Comparison of ENCODE assay signal across 7 mouse cellular contexts in the genomic region with DNA sequence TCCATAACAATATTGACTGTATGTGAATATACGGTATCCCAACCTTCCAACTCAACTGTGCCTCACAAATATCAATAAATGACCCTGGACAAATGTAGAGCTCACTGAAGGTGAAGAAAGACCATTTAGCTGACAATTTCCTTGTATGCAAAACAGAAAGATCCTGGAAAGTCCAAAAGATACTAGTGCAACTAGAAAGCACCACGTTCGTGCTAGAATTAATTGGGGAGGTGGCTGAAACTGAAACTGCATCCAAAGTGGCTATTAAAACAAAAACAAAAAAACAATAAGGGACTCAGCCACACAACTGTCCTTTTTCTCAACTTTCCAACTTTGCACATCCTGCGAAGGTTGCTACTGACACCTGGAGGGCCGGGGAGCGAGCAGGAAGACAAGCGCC. TPM values are rescaled to one million over a fixed set of nuclear protein-coding genes. Genes with fewer than 3 reads are reported as not detected.
A peak's percentile ranks its signal among the peaks of the same experiment; 100 is the strongest.
DNase-seq lines count a peak whose midpoint lies in the region; ATAC-seq and TF ChIP-seq lines count a peak whose summit lies in the region.

No protein-coding gene starts in this region.

- 5% methylated on average over 7 of the region's 7 CpGs for WGBS in lung, embryonic 16.5 days
- 11% methylated on average over 7 of the region's 7 CpGs for WGBS in forebrain, embryonic 11.5 days
- 7% methylated on average over 7 of the region's 7 CpGs for WGBS in limb, embryonic 12.5 days
- 3% methylated on average over 7 of the region's 7 CpGs for WGBS in small intestine, adult 2 months

- TF ChIP-seq POLR2A in small intestine, adult 2 months (IDR thresholded peaks at IDR 0.05; ENCODE audit: low read depth, low read length) = no peak

- peak overlapping the region; percentile 83 for H3K9ac ChIP-seq in lung, embryonic 16.5 days (ENCODE audit: low read length)
- H3K9ac ChIP-seq in forebrain, embryonic 11.5 days (ENCODE audit: low read length) = peak overlapping the region; percentile 72
- peak overlapping the region; percentile 75 for H3K9ac ChIP-seq in limb, embryonic 12.5 days (replicated peaks)

- TF ChIP-seq CTCF in small intestine, adult 2 months (IDR thresholded peaks at IDR 0.05; ENCODE audit: extremely low read depth, insufficient read length, insufficient replicate concordance, low read depth, low read length) = no peak

- peak overlapping the region; percentile 89 for H3K4me3 ChIP-seq in lung, embryonic 16.5 days (ENCODE audit: low read length)
- H3K4me3 ChIP-seq in forebrain, embryonic 11.5 days (ENCODE audit: low read depth, low read length) = peak overlapping the region; percentile 71
- H3K4me3 ChIP-seq in limb, embryonic 12.5 days (replicated peaks) = peak overlapping the region; percentile 74
- H3K4me3 ChIP-seq in small intestine, adult 2 months (ENCODE audit: low read depth, low read length) = peak overlapping the region; percentile 99

- H3K36me3 ChIP-seq in lung, embryonic 16.5 days (ENCODE audit: control insufficient read depth, insufficient read depth, low read length) = peaks cover 2% of the 10 kb centered on the region; the same call in 1 of the 2 replicates
- no peaks in the 10 kb centered on the region; the same call in 1 of the 2 replicates for H3K36me3 ChIP-seq in forebrain, embryonic 11.5 days (ENCODE audit: control insufficient read depth, insufficient read depth, low read length)
- peaks cover 4% of the 10 kb centered on the region; the same call in 1 of the 2 replicates for H3K36me3 ChIP-seq in limb, embryonic 12.5 days
- peaks cover 2% of the 10 kb centered on the region; the same call in 1 of the 2 replicates for H3K36me3 ChIP-seq in small intestine, adult 2 months (ENCODE audit: control insufficient read depth, insufficient read depth, low read length)

- peak overlapping the region; percentile 76 for H3K27ac ChIP-seq in lung, embryonic 16.5 days (ENCODE audit: low read length)
- 0 out of 2 replicates have a peak overlapping the region, but pooled peaks have one; percentile 25 for H3K27ac ChIP-seq in forebrain, embryonic 11.5 days (ENCODE audit: low read depth, low read length)
- H3K27ac ChIP-seq in limb, embryonic 12.5 days = peak overlapping the region; percentile 78
- peak overlapping the region; percentile 63 for H3K27ac ChIP-seq in small intestine, adult 2 months (ENCODE audit: insufficient read depth, low read depth, low read length)

- no peaks in the 10 kb centered on the region for H3K9me3 ChIP-seq in lung, embryonic 16.5 days (ENCODE audit: control insufficient read depth, low read length)
- no peaks in the 10 kb centered on the region for H3K9me3 ChIP-seq in forebrain, embryonic 11.5 days (ENCODE audit: control insufficient read depth, low read length)
- no peaks in the 10 kb centered on the region for H3K9me3 ChIP-seq in limb, embryonic 12.5 days

- no peak for DNase-seq in lung, postnatal 10 days
- no peak for DNase-seq in forebrain, embryonic 11.5 days (ENCODE audit: low spot score)
- no peak for DNase-seq in layer of hippocampus, postnatal 25 days (ENCODE audit: extremely low spot score in 1 of 2, low spot score in 1 of 2)
- no peak for DNase-seq in cerebellum, postnatal 36 days

- H3K27me3 ChIP-seq in lung, embryonic 16.5 days (ENCODE audit: control insufficient read depth, insufficient read depth, low read depth, low read length) = no peaks in the 10 kb centered on the region
- no peaks in the 10 kb centered on the region for H3K27me3 ChIP-seq in forebrain, embryonic 11.5 days (ENCODE audit: control insufficient read depth, insufficient read depth, low read length)
- no peaks in the 10 kb centered on the region for H3K27me3 ChIP-seq in limb, embryonic 12.5 days
- H3K27me3 ChIP-seq in small intestine, adult 2 months (ENCODE audit: control insufficient read depth, insufficient read depth, low read length) = no peaks in the 10 kb centered on the region

- H3K4me1 ChIP-seq in lung, embryonic 16.5 days (replicated peaks; ENCODE audit: control insufficient read depth, insufficient read depth, low read length) = peaks cover 12% of the 10 kb centered on the region
- peaks cover 2% of the 10 kb centered on the region; the same call in 1 of the 2 replicates for H3K4me1 ChIP-seq in forebrain, embryonic 11.5 days (replicated peaks; ENCODE audit: control insufficient read depth, insufficient read depth, low read length)
- H3K4me1 ChIP-seq in limb, embryonic 12.5 days (replicated peaks) = peaks cover 9% of the 10 kb centered on the region
- peaks cover 3% of the 10 kb centered on the region; the same call in 1 of the 2 replicates for H3K4me1 ChIP-seq in small intestine, adult 2 months (ENCODE audit: control insufficient read depth, insufficient read depth, insufficient read length, low read length)

- ATAC-seq in lung, embryonic 16.5 days (ENCODE audit: low read depth) = no peak
- no peak for ATAC-seq in forebrain, embryonic 11.5 days (replicated peaks; ENCODE audit: low FRiP score)
- no peak for ATAC-seq in limb, embryonic 12.5 days (ENCODE audit: insufficient number of reproducible peaks, insufficient read depth, low FRiP score, low TSS enrichment, low read depth)

- H3K4me2 ChIP-seq in lung, embryonic 16.5 days (ENCODE audit: low read depth, low read length) = peak overlapping the region; percentile 90
- peak overlapping the region; percentile 75 for H3K4me2 ChIP-seq in forebrain, embryonic 11.5 days (ENCODE audit: low read depth, low read length, severe bottlenecking)
- peak overlapping the region; percentile 72 for H3K4me2 ChIP-seq in limb, embryonic 12.5 days

RNA-seq across cellular contexts. Expression of gene Nde1, which starts 4.5 kb away (rescaled TPM):
- polyA plus RNA-seq in lung, embryonic 16.5 days (2015; fragmentation: Nextera tagmentation; extraction: Ambion mirVana) = 126 and 133 TPM in 2 replicates
- polyA plus RNA-seq in forebrain, embryonic 11.5 days (2014; fragmentation: Nextera tagmentation; extraction: Ambion mirVana) = 199 and 201 TPM in 2 replicates
- polyA plus RNA-seq in limb, embryonic 12.5 days (2016; fragmentation: Nextera tagmentation; extraction: Ambion mirVana) = 147 and 150 TPM in 2 replicates
- polyA plus RNA-seq in small intestine, adult 2 months (2012; rRNA removed) = 9.7 and 15.8 TPM in 2 replicates
- 10 to 100 TPM; 28.4 to 30.9 TPM for total RNA-seq in layer of hippocampus, postnatal 25 days (2021)

RNA-seq across cellular contexts. Expression of gene Marf1, which starts 4.6 kb away (rescaled TPM):
- 16.4 and 18.1 TPM in 2 replicates for polyA plus RNA-seq in lung, embryonic 16.5 days (2015; fragmentation: Nextera tagmentation; extraction: Ambion mirVana)
- polyA plus RNA-seq in forebrain, embryonic 11.5 days (2014; fragmentation: Nextera tagmentation; extraction: Ambion mirVana) = 16.0 and 18.6 TPM in 2 replicates
- 15.3 and 20.5 TPM in 2 replicates for polyA plus RNA-seq in limb, embryonic 12.5 days (2016; fragmentation: Nextera tagmentation; extraction: Ambion mirVana)
- 3.8 and 6.8 TPM in 2 replicates for polyA plus RNA-seq in small intestine, adult 2 months (2012; rRNA removed)
- 100 to 1,000 TPM; 112 to 117 TPM for total RNA-seq in layer of hippocampus, postnatal 25 days (2021)

Comparison
In these comparisons a context has a peak if more than half of its experiments do, and no peak if none do; other contexts are left out.
1. H3K27ac ChIP-seq: peak in every context shown above with its lines; median percentile 78 in limb, embryonic 12.5 days; 76 in lung, embryonic 16.5 days; 63 in small intestine, adult 2 months; 25 in forebrain, embryonic 11.5 days.